Mouse (Mus musculus) stomach, postnatal 0 days (tissue): Measurements from ENCODE around the gene Gm49395. TPM values are rescaled to one million over a fixed set of nuclear protein-coding genes. Genes with fewer than 3 reads are reported as not detected.

Experiments used
- ATAC-seq: fragments of 200-750 bp; cut with Nextera tagmentation; 2 replicates; pipeline ENCODE4 v1.8.0; 2017; ENCODE audit not compliant: low FRiP score, low TSS enrichment
- DNase-seq: peaks from one replicate; pipeline ENCODE4 v3.0.0-alpha.2; 2016; ENCODE audit warnings: low spot score
- H3K27ac ChIP-seq: fragments of 300-500 bp; sonication (generic); replicated peaks from 2 replicates; pipeline ENCODE4 v1.5.1; 2014; ENCODE audit warnings: mild to moderate bottlenecking, control low read depth
- H3K27me3 ChIP-seq: fragments of 300-500 bp; sonication (generic); 2 replicates; pipeline ENCODE4 v1.6.1; 2014; ENCODE audit warnings: low read length; ENCODE audit not compliant: control insufficient read depth, insufficient read depth
- H3K36me3 ChIP-seq: fragments of 300-500 bp; sonication (generic); 2 replicates; pipeline ENCODE4 v1.6.1; 2014; ENCODE audit warnings: low read length, mixed read lengths; ENCODE audit not compliant: control insufficient read depth, insufficient read depth
- H3K4me1 ChIP-seq: fragments of 300-500 bp; sonication (generic); replicated peaks from 2 replicates; pipeline ENCODE4 v1.6.1; 2014; ENCODE audit warnings: antibody characterized with exemption; ENCODE audit not compliant: control insufficient read depth, insufficient read depth
- H3K4me2 ChIP-seq: fragments of 300-500 bp; sonication (generic); replicated peaks from 2 replicates; pipeline ENCODE4 v1.6.1; 2014; ENCODE audit warnings: low read depth, mild to moderate bottlenecking, control low read depth, moderate library complexity
- H3K4me3 ChIP-seq: fragments of 300-500 bp; sonication (generic); 2 replicates; pipeline ENCODE4 v1.5.1; 2014; ENCODE audit warnings: low read depth, low read length, control low read depth
- H3K9ac ChIP-seq: fragments of 300-500 bp; sonication (generic); 2 replicates; pipeline ENCODE4 v1.6.1; 2014; ENCODE audit warnings: mild to moderate bottlenecking, low read length, control low read depth, mixed read lengths
- H3K9me3 ChIP-seq: fragments of 300-500 bp; sonication (generic); 2 replicates; pipeline ENCODE4 v1.6.1; 2016; ENCODE audit warnings: low read length; ENCODE audit not compliant: control insufficient read depth
- CTCF ChIP-seq: IDR thresholded peaks from 2 replicates; pipeline ENCODE4 v1.5.1; 2016; ENCODE audit warnings: antibody characterized with exemption, low read depth, mild to moderate bottlenecking, moderate library complexity
- EP300 ChIP-seq: optimal IDR thresholded peaks from 2 replicates; pipeline ENCODE3; 2016; ENCODE audit warnings: antibody characterized with exemption
- WGBS: fragments of 180-500 bp; shearing (Covaris S2); extraction: QIAGEN DNeasy Blood & Tissue Kit; methylation state at CpG from one replicate; pipeline ENCODE4 v1.1.7; 2014; 5-methylcytosine and 5-hydroxymethylcytosine counted together
- polyA plus RNA-seq: library from polyadenylated mRNA; unstranded; fragments of >200 nt; fragmentation: Nextera tagmentation; extraction: Ambion mirVana; gene quantifications from 2 replicates; pipeline ENCODE4 v1.2.1, GENCODE M21; 2015

The Gm49395 gene
- polyA plus RNA-seq, 1 experiment from 2014 or later = 9.4 TPM

- no peak overlapping the region for H3K4me3 ChIP-seq
- ATAC-seq = no peak
- H3K36me3 ChIP-seq = no peaks in the 10 kb centered on the region
- no peak overlapping the region for H3K4me2 ChIP-seq
- DNase-seq = no peak
- H3K27me3 ChIP-seq = no peaks in the 10 kb centered on the region
- no peaks in the 10 kb centered on the region for H3K4me1 ChIP-seq
- no peaks in the 10 kb centered on the region for H3K9me3 ChIP-seq
- WGBS = 81% methylated on average over 4 of the region's 4 CpGs
- H3K9ac ChIP-seq = no peak overlapping the region
- H3K27ac ChIP-seq = no peak overlapping the region
- TF ChIP-seq CTCF = no peak
- no peak for TF ChIP-seq EP300
Measured at GRCm38 (mm10) chr13:115125130-115125529, 23.4 kb upstream of the Gm49395 start.

GRCm38 (mm10) chr13:115124521-115124920 is 22.8 kb upstream of the Gm49395 start:
- ATAC-seq (no peak), DNase-seq (no peak)
- Histone ChIP-seq H3K4me1 (no peaks in the 10 kb centered on the region), H3K4me3 (no peak overlapping the region), H3K4me2 (no peak overlapping the region), H3K27me3 (no peaks in the 10 kb centered on the region), H3K36me3 (no peaks in the 10 kb centered on the region), H3K27ac (no peak overlapping the region), H3K9ac (no peak overlapping the region), H3K9me3 (no peaks in the 10 kb centered on the region)
- WGBS = 76% methylated on average over 1 of the region's 1 CpGs
- no peak for TF ChIP-seq EP300
- no peak for TF ChIP-seq CTCF

- H3K9ac ChIP-seq = no peak overlapping the region
- no peaks in the 10 kb centered on the region for H3K4me1 ChIP-seq
- no peak overlapping the region for H3K4me2 ChIP-seq
- no peak overlapping the region for H3K27ac ChIP-seq
- 65% methylated on average over 5 of the region's 5 CpGs for WGBS
- ATAC-seq (no peak), DNase-seq (no peak)
- TF ChIP-seq EP300 = no peak
- no peak for TF ChIP-seq CTCF
- H3K9me3 ChIP-seq = no peaks in the 10 kb centered on the region
- H3K36me3 ChIP-seq = no peaks in the 10 kb centered on the region
- H3K27me3 ChIP-seq = no peaks in the 10 kb centered on the region
- H3K4me3 ChIP-seq = no peak overlapping the region
Measured at GRCm38 (mm10) chr13:115118756-115119155, 17.0 kb upstream of the Gm49395 start.

- Histone ChIP-seq H3K36me3 (no peaks in the 10 kb centered on the region), H3K27ac (no peak overlapping the region), H3K9me3 (no peaks in the 10 kb centered on the region), H3K27me3 (no peaks in the 10 kb centered on the region), H3K4me2 (no peak overlapping the region), H3K4me3 (no peak overlapping the region), H3K4me1 (no peaks in the 10 kb centered on the region), H3K9ac (no peak overlapping the region)
- ATAC-seq (no peak), DNase-seq (no peak)
- 80% methylated on average over 3 of the region's 3 CpGs for WGBS
- TF ChIP-seq EP300 (no peak), CTCF (no peak)
Measured at GRCm38 (mm10) chr13:115118195-115118594, 16.5 kb upstream of the Gm49395 start.

GRCm38 (mm10) chr13:115116930-115117621 is 15.4 kb upstream of the Gm49395 start:
- Histone ChIP-seq H3K4me3 (no peak overlapping the region), H3K9ac (no peak overlapping the region), H3K9me3 (no peaks in the 10 kb centered on the region), H3K27ac (no peak overlapping the region), H3K27me3 (no peaks in the 10 kb centered on the region), H3K4me1 (no peaks in the 10 kb centered on the region), H3K36me3 (no peaks in the 10 kb centered on the region), H3K4me2 (no peak overlapping the region)
- ATAC-seq (no peak), DNase-seq (no peak)
- no peak for TF ChIP-seq EP300
- TF ChIP-seq CTCF = no peak
- WGBS = 69% methylated on average over 3 of the region's 3 CpGs

GRCm38 (mm10) chr13:115109628-115110027 is 7.9 kb upstream of the Gm49395 start:
- H3K27ac ChIP-seq = no peak overlapping the region
- DNase-seq = no peak
- WGBS = 58% methylated on average over 4 of the region's 4 CpGs
- no peaks in the 10 kb centered on the region for H3K36me3 ChIP-seq
- ATAC-seq = no peak
- H3K9ac ChIP-seq = no peak overlapping the region
- H3K4me3 ChIP-seq = no peak overlapping the region
- H3K4me1 ChIP-seq = no peaks in the 10 kb centered on the region
- TF ChIP-seq EP300 = no peak
- TF ChIP-seq CTCF = no peak
- no peak overlapping the region for H3K4me2 ChIP-seq
- no peaks in the 10 kb centered on the region for H3K27me3 ChIP-seq
- no peaks in the 10 kb centered on the region for H3K9me3 ChIP-seq
